Mouse (Mus musculus): ENCODE results near the gene Opn1mw.
"Not testable (repeated sequence)": the region's sequence is repeated elsewhere in the genome, so short reads cannot be mapped to it uniquely, and the experiment has no call there.

The Opn1mw gene

DNA sequence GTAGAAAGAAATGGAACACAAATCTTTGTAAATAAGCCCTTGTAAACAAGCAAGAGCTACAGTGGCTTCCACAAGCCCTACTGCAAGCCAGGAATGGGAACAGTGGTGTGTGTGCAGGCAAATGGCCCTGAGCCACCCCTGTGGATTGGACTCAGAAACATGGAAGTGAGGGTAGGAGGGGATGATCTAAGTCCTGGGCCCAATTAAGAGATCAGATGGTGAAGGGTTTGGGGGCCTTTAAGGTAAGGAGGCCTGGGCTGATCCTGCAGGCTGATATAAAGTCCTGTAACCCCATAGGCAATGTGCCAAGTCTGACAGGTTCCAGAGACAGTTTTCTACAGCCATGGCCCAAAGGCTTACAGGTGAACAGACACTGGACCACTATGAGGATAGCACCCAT is at the start of gene Opn1mw:
Gene Opn1mw, plus strand, starts transcription at position 301 of the 400 bp plus-strand sequence.
- DNase-seq = no peak

DNA sequence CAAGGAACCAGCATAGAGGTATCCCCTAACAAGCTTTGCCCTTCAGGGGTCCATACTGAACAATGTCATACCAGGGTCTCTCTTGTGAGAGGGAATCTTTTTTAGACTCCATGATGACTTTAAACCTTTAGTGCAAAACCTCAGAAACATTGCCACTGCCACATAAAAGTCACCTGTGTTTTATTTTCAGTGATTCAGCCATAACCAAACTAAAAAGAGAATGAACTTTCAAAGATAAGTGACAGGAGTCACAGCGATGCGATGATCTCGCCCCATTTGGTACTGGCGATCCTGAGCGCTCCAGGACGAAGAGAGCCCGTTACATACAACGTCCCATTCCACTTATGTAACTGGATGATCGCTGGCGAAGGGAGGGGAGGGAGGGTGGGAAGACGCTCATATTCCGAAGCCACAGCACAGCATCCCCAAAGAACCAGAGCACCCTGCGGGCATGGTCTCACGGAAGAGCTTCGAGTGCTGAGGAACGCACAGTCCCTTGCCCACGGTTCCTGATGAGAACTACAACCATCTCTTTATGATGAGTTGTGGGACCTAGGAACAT is 42.9 kb upstream of the Opn1mw start:
- peak; percentile 9 for DNase-seq

DNA sequence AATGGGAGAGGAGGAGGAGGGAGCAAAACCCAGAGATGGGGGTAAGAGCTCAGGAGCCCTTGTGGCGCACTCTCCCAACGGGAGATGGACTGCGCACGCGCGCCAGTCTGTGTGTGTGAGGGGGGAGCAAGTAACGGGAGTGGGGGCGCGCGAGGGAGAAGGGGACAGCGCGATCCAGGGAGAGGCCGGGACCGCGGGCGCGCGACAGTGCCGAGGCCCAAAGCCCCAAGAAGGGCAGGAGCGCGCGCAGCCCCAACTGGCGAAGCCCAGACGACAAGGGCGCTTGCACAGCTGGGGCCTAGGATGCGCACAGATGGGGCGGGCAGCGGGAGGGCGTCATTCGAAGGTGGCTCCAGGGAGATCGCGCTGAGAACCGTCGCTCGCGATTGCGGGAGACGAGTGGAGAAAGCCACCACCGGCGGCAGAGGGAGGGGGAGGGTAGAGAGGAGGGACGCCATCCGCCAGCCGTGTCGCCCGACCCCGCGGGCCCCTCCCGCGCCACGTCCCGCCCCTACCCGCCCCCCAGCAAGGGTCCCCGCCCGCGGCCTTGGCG is 42.2 kb upstream of the Opn1mw start:
- DNase-seq = peak; percentile 84

DNA sequence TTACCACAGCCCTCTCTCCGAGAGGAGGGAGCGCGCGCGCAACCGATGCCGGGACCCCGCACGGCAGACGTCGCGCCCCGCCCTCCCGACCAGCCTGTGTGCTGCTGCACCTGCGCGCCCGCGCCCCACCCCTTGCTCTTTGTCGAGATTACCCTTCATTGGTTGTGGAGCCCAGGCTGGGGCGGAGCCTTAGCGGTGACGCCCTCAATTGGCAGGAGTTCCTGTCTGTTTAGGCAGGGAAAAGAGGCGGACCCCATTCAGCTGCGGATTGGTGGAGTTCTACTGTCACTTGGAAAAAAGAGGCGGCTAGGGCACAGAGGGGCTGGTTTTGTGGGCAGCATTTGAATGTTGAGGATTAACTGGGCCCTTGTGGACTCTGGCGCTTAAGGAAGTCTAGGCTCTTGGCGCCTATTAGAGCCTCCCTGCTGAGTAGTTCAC is 41.6 kb upstream of the Opn1mw start:
- peak; percentile 97 for DNase-seq

DNA sequence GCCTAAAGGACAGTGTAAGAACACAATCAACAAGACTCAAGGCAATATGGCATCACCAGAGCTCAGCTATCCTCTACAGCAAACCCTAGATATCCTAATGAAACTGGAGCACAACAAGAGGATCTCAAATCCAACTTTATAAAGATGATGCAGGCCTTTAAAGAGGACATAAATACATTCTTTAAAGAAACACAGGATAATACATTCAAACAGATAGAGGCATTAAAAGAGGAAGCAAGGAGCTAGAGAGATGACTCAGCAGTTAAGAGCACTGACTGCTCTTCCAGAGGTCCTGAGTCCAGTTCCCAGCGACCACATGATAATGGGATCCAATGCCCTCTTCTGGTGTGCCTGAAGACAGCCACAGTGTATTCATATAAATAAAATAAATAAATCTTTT is 32.1 kb upstream of the Opn1mw start:
- DNase-seq = no peak

DNA sequence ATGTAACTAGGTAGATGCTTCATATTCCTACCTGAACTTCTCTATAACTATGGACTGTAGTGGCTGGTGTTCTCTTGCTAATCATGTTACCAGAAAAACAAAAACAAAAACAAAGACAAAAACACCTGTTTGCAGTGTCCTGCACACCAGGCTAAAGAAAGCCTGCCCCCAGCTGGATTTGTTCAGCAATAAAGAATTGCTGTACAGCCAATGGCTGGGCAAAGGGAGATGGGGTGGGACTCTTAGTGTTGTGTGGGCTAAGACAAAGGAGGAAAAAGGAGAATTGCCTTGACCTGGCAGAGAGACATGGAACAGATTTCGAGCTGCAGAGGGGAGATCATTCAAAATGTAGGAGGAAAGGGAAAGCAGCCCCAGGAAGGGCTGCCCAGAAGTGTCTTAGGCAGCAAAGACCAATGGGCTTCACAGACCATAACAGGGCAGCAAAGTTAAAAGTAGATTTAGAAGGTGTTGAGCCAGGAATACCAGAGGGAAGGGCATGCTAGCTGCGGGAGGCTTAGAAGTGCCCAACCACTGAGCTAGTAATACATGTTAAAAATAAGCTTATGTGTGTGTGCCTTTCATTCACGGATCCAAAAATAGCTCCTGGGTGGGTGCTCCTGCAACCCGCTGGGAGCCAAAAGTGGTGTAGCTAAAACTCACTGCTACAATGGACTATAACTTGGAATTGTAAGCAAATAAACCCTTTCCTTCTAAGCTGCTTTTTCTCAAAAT is 23.6 kb upstream of the Opn1mw start:
- DNase-seq = peak; percentile 6

DNA sequence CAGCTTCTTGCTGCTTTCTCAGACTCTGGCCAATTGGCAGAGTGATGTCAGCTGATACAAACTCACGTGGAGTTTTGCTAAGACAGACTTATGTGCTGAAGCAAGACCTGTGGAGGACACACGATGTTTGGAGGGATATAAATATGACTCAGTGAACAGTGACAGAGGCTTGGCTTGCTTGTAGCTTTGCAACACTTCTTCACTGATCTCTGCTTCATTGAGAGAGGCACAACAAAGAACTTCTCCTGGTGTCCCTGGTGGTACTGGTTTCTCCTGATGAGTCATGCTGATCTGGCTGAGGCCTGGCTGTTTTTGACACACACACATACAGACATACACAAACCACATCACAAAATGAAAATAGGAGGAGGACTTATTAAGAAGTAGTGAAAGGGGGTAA is 21.3 kb upstream of the Opn1mw start:
- no peak for DNase-seq

DNA sequence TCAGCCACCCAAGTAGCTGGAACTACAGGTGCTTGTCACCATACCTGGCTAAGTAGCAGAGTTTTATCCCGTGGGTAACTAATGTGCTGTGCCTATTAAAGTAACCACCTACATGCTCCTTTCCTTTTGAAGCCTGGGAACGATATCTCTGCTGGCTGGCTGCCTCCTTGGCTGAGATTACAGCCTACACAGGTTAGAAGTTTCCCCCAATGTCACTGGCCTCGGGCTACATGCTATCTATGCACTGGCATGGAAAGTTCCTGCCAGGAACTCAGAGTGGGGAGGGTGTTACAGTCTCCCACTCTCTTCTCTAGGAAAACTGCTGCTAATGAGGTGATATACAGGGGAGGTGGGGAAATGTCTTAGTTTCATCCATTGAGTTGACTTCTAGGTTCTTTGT is 18.5 kb upstream of the Opn1mw start:
- DNase-seq = no peak

DNA sequence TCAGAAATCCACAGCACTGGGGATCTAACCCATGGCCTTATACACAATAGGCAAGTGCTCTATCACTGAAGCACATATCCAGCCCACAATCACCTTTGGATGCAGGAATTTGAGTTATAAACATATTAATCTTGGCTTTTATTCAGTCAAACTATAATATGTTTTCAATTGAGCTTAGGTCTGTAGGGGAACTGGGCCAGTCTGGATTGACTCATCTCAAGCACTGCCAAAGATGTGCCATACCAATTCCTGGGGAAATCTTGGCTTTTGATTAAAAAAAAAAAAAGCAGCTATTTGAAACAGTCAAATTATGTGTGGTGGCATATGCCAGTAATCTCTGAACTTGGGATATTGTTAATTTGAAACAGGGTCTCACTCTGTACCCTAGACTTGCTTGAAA is 13.2 kb upstream of the Opn1mw start:
- no peak for DNase-seq

DNA sequence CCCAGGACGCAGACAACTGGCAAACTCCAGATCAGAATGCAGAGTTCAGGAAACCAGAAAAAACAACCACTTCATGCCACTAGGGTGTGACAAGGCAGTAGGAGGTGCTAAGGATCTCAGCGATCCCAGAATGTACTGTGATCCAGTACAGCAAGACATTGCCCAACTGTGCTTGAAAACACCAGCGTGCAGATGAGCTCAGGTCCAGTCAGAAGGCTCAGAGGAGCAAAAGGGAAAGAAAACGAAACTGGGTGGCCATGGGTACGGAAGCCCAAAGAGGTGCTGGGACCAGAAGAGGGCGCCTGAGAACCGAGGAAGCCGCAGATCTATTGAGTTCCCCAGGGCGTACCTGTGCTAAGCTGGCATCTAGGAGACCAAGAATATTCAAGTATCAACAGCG is 11.8 kb upstream of the Opn1mw start:
- peak; percentile 82 for DNase-seq

DNA sequence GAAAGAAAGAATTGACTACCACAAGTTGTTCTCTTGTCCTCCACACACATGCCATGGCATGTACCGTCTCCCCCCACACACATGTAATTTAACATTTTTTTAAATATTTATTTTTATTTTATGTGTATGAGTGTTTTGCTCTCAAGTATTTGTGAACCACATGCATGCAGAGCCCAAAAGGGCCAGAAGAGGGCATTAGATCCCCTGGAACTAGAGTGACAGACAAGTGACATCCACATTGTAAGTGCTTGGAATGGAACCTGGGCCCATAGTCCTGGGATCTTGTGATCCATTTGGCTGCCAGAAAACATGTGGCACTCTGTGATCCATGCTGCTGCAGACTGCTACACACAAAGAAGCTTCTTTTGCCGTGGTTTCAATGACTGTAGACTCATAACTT is 2.3 kb upstream of the Opn1mw start:
- peak; percentile 70 for DNase-seq

DNA sequence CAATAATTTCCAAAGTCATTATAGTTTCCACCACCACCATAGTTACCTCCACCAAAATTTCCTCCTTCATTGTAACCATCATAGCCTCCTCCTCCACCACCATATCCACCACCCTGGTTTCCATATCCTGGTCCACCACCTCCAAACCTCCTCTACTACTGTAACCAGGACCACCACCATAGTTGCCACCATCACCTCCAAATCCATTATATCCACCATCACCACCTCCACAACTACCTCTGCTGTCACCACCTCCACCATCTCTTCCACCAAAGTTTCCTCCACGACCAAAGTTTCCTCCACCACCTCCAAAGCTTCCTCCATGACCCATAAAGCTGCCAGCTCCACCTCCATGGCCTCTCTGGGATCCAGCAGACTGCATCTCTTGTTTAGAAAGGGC is 8.0 kb downstream of the Opn1mw start, which contains the start of gene Mecp2:
Gene Mecp2, minus strand, starts transcription at position 101 of the 400 bp plus-strand sequence.
- DNase-seq = not testable (repeated sequence)

DNA sequence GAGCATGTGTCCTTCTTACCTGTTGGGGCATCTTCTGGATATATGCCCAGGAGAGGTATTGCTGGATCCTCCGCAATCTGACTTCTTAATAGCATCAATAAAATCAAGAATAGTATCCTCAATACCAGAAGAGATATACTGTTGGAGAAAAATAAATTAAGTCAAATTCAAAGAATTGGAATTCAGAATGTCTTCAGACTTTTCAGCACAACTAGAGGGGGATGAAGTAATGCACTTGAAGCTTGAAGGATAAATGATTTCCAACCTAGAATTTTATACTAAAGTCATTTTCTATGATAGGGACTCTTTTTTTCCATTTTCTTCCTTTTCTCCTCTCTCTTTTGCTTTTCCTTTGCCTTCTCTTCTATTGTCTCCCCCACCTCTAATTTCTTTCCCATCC is 40.5 kb downstream of the Opn1mw start, which contains the start of gene Tex28:
Gene Tex28, minus strand, starts transcription at position 101 of the 400 bp plus-strand sequence.
- no peak for DNase-seq

DNA sequence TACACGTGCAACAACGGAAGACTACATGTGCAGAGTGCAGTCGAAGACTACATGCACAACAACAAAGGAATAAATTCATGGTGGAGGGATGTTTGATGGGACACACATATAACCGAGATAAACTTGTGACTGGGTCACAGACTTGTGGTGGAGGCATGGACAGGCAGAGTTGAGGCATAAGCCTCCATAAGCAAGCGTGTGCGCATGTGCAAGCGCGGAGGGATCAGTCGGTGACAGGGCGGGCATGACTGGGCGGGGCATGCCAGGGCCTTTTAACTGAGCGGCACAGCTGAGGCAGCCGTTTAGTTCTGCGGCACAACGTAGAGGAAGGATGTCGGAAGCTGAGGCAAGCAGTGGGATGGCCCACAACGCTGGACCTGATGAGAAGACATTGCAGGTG is 49.7 kb downstream of the Opn1mw start, which contains the start of gene Tktl1:
Gene Tktl1, plus strand, starts transcription at position 301 of the 400 bp plus-strand sequence.
- no peak for DNase-seq

Measured in thymus, postnatal 4 days (tissue).